Mouse (Mus musculus) midbrain, postnatal 0 days (tissue): Measurements from ENCODE around the gene Lin7c. TPM values are rescaled to one million over a fixed set of nuclear protein-coding genes. Genes with fewer than 3 reads are reported as not detected.

Experiments used
- ATAC-seq: fragments of 200-750 bp; cut with Nextera tagmentation; 2 replicates; pipeline ENCODE4 v1.8.0; 2017; ENCODE audit warnings: moderate number of reproducible peaks, mild to moderate bottlenecking, moderate TSS enrichment, moderate library complexity; ENCODE audit not compliant: low FRiP score
- DNase-seq: peaks from one replicate; pipeline ENCODE4 v3.0.0-alpha.2; 2015; ENCODE audit warnings: low spot score
- H3K27ac ChIP-seq: fragments of 300-500 bp; sonication (generic); 2 replicates; pipeline ENCODE4 v1.5.1; 2014; ENCODE audit warnings: low read depth, mild to moderate bottlenecking, low read length, mixed read lengths
- H3K27me3 ChIP-seq: fragments of 300-500 bp; sonication (generic); 2 replicates; pipeline ENCODE4 v1.6.1; 2014; ENCODE audit warnings: low read length, control low read depth, mixed read lengths; ENCODE audit not compliant: insufficient read depth
- H3K36me3 ChIP-seq: fragments of 300-500 bp; sonication (generic); 2 replicates; pipeline ENCODE4 v1.6.1; 2014; ENCODE audit warnings: low read length, control low read depth, mixed read lengths; ENCODE audit not compliant: insufficient read depth
- H3K4me1 ChIP-seq: fragments of 300-500 bp; sonication (generic); 2 replicates; pipeline ENCODE4 v1.6.1; 2014; ENCODE audit warnings: mild to moderate bottlenecking, control low read depth, antibody characterized with exemption, low read length, mixed read lengths; ENCODE audit not compliant: insufficient read depth
- H3K4me2 ChIP-seq: fragments of 300-500 bp; sonication (generic); 2 replicates; pipeline ENCODE4 v1.6.1; 2014; ENCODE audit warnings: low read depth, mild to moderate bottlenecking, low read length, mixed read lengths; ENCODE audit not compliant: poor library complexity, severe bottlenecking
- H3K4me3 ChIP-seq: fragments of 300-500 bp; sonication (generic); 2 replicates; pipeline ENCODE4 v1.5.1; 2014; ENCODE audit warnings: low read depth, mild to moderate bottlenecking, low read length, moderate library complexity
- H3K9ac ChIP-seq: fragments of 300-500 bp; sonication (generic); replicated peaks from 2 replicates; pipeline ENCODE4 v1.6.1; 2014; ENCODE audit warnings: mild to moderate bottlenecking, low read length, moderate library complexity, mixed read lengths; ENCODE audit not compliant: poor library complexity, severe bottlenecking
- H3K9me3 ChIP-seq: fragments of 300-500 bp; sonication (generic); 2 replicates; pipeline ENCODE4 v1.6.1; 2016; ENCODE audit warnings: low read length, control low read depth
- CTCF ChIP-seq: IDR thresholded peaks from 2 replicates; pipeline ENCODE4 v1.5.1; 2016; ENCODE audit warnings: antibody characterized with exemption, mild to moderate bottlenecking
- WGBS: fragments of 180-500 bp; shearing (Covaris S2); extraction: QIAGEN DNeasy Blood & Tissue Kit; methylation state at CpG from one replicate; pipeline ENCODE4 v1.1.7; 2014; 5-methylcytosine and 5-hydroxymethylcytosine counted together
- polyA plus RNA-seq: library from polyadenylated mRNA; unstranded; fragments of >200 nt; fragmentation: Nextera tagmentation; extraction: Ambion mirVana; gene quantifications from 2 replicates; pipeline ENCODE4 v1.2.1, GENCODE M21; 2015
- total RNA-seq: library from RNA; depleted of rRNA; stranded (reverse); fragments of >200 nt; gene quantifications from 2 replicates; pipeline ENCODE4 v1.2.3, GENCODE M21; 2014

Lin7c gene
- total and polyA plus RNA-seq, 2 experiments from 2014 or later, result 209 to 232 TPM

DNA sequence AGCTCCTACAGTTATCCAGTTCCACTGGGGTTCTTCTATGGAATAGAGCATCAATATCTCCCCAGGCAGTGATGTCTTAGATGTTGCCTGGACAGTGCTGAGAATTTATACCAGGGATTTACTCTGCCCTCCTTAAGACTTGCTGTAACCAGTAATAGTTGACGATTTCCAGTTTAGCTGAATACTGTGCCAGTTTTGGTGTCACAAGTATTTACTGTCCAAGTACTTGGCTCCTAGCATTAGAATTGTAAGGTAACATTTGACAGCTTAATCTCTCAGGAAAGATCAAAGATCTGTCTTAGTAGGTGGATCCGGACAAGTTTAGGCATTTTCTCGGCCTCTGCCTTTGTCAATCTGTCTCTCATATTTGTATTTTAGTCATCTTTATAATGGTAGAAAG is 32.4 kb downstream of the Lin7c start:
- TF ChIP-seq CTCF, result no peak
- Histone ChIP-seq H3K9me3 (no peaks in the 10 kb centered on the region), H3K36me3 (no peaks in the 10 kb centered on the region), H3K4me2 (no peak overlapping the region), H3K27ac (no peak overlapping the region), H3K4me1 (peaks cover 13% of the 10 kb centered on the region; the same call in 1 of the 2 replicates), H3K27me3 (no peaks in the 10 kb centered on the region), H3K4me3 (no peak overlapping the region), H3K9ac (no peak overlapping the region)
- 60% methylated on average over 3 of the region's 3 CpGs for whole genome bisulfite sequencing
- ATAC-seq (no peak), DNase-seq (no peak)

DNA sequence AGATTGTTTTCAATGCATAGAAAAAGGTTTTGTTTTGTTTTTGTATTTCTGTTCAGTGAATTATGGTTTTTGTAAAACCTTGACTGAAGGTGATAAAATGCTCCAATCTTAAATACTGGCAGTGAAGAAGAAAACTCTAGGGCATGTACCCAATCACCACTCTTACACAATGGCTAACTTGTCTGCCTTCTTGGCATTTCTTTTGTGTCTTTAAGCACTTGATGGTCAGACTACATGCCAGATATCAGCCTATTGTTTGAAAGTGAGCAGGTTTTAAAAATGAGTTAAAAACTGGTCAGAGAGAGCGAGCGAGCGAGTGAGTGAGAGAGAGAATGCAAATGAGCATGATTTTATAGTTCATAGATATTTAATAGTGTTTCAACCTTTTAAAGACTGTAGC is 33.3 kb downstream of the Lin7c start:
- Histone ChIP-seq H3K27me3 (no peaks in the 10 kb centered on the region), H3K9me3 (no peaks in the 10 kb centered on the region), H3K27ac (no peak overlapping the region), H3K36me3 (no peaks in the 10 kb centered on the region), H3K4me2 (no peak overlapping the region), H3K9ac (no peak overlapping the region), H3K4me3 (no peak overlapping the region), H3K4me1 (peaks cover 13% of the 10 kb centered on the region; the same call in 1 of the 2 replicates)
- TF ChIP-seq CTCF, result no peak
- no peak for DNase-seq
- 73% methylated on average over 3 of the region's 3 CpGs for WGBS
- ATAC-seq, result no peak

DNA sequence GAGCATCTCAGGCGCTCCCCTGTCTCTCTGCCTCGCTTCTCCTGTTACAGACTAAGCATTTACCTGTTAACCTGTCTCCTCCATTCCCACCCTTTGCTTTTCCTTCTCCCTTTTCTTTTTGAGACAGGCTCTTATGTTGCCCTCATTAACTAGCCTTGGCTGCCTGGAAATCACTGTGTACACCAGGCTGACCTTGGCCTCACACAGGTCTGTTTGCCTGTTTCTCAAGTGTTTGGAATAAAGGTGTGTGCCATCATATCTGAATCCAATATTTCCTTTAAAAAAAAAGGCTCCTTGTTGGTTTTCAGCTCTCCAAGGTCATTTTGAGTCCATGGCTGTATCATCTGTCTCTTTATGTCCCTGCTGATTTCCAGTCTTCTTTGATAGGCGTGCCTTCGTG is 36.3 kb downstream of the Lin7c start:
- no peak overlapping the region for H3K9ac ChIP-seq
- no peaks in the 10 kb centered on the region for H3K9me3 ChIP-seq
- no peak overlapping the region for H3K4me3 ChIP-seq
- H3K4me1 ChIP-seq, result no peaks in the 10 kb centered on the region
- ATAC-seq, result no peak
- no peak for TF ChIP-seq CTCF
- H3K27ac ChIP-seq, result no peak overlapping the region
- H3K27me3 ChIP-seq, result no peaks in the 10 kb centered on the region
- no peak overlapping the region for H3K4me2 ChIP-seq
- H3K36me3 ChIP-seq, result no peaks in the 10 kb centered on the region
- 87% methylated on average over 4 of the region's 4 CpGs for WGBS
- DNase-seq, result no peak

DNA sequence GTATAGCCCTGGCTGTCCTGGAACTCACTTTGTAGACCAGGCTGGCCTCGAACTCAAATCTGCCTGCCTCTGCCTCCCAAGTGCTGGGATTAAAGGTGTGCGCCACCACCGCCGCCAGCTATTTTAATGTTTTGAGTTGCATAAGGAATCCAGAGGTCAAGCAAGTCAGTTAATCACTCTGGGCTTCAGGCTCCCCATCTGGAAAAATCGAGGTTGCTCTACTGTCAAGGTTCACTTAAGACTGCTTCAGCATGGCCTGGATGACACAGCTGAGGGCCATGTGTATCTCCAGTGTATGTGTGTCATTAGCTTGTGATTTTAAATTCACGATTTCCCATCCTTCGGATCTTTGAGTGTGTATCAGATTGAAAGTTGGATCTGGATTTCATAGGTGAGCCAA is 36.8 kb downstream of the Lin7c start:
- no peak overlapping the region for H3K9ac ChIP-seq
- 90% methylated on average over 7 of the region's 7 CpGs for WGBS
- no peaks in the 10 kb centered on the region for H3K36me3 ChIP-seq
- DNase-seq, result no peak
- TF ChIP-seq CTCF, result no peak
- no peak for ATAC-seq
- no peak overlapping the region for H3K4me3 ChIP-seq
- no peaks in the 10 kb centered on the region for H3K27me3 ChIP-seq
- H3K4me2 ChIP-seq, result no peak overlapping the region
- H3K4me1 ChIP-seq, result no peaks in the 10 kb centered on the region
- no peaks in the 10 kb centered on the region for H3K9me3 ChIP-seq
- no peak overlapping the region for H3K27ac ChIP-seq

DNA sequence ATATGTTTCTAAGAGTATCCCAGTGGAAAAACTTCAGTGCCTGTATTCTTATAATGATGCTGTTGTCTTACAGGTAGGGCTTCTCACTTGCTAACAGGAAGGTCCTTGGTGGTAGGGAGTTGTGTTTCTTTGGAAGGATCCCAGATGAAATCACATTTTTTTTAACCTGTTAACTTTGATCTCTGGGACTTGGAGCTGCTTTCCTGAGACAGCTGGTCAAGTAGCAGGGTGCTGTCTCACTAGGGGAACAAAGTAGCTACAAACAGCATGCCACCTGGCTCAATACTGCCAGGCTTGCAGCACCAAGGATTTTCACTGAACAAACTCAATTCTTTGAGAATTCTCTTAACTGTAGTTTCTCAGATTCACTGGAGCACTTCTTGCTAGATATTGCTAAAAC is 37.2 kb downstream of the Lin7c start:
- no peak for ATAC-seq
- no peak overlapping the region for H3K9ac ChIP-seq
- no peak overlapping the region for H3K27ac ChIP-seq
- no peak overlapping the region for H3K4me2 ChIP-seq
- H3K27me3 ChIP-seq, result no peaks in the 10 kb centered on the region
- H3K4me1 ChIP-seq, result no peaks in the 10 kb centered on the region
- H3K36me3 ChIP-seq, result no peaks in the 10 kb centered on the region
- no peak overlapping the region for H3K4me3 ChIP-seq
- no peak for TF ChIP-seq CTCF
- H3K9me3 ChIP-seq, result no peaks in the 10 kb centered on the region
- no peak for DNase-seq

DNA sequence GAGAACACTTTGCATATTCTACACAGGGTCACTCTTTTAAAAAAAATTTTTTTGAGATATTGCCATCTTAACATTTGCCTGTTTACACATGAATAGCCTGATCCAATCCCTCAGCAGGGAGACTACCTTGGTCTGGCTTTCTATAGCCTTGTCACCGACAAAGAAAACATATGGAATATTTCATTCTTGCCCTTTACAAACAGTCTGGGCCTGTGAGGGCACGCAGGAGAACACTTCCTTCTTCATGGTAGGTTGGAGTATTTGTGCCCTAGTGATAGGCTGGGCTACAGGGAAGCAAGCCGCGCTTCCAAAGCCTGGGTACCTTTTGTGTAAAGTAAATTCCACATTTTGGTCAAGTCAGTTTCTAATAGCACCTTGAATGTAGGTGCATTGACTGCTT is 38.1 kb downstream of the Lin7c start:
- no peaks in the 10 kb centered on the region for H3K4me1 ChIP-seq
- ATAC-seq (no peak), DNase-seq (no peak)
- TF ChIP-seq CTCF, result no peak
- no peaks in the 10 kb centered on the region for H3K36me3 ChIP-seq
- WGBS, result 79% methylated on average over 4 of the region's 4 CpGs
- no peak overlapping the region for H3K27ac ChIP-seq
- no peaks in the 10 kb centered on the region for H3K9me3 ChIP-seq
- H3K4me2 ChIP-seq, result no peak overlapping the region
- H3K9ac ChIP-seq, result no peak overlapping the region
- H3K27me3 ChIP-seq, result no peaks in the 10 kb centered on the region
- no peak overlapping the region for H3K4me3 ChIP-seq
